Mouse (Mus musculus) MEL (cell line): ENCODE results near the gene Mstn.

Experiments
- CTCF ChIP-seq, 3 experiments: IDR thresholded peaks in 2 of 3; conservative IDR thresholded peaks in 1 of 3; 2 replicates each; pipeline ENCODE4 v1.5.1; 2011 to 2012; ENCODE audit warnings: low read length in 3 of 3, low read depth in 2 of 3, mild to moderate bottlenecking in 2 of 3, improper control_type of control experiment in 1 of 3, inconsistent platforms in 1 of 3, mixed read lengths in 1 of 3, moderate library complexity in 1 of 3; ENCODE audit not compliant: control insufficient read depth in 1 of 3, insufficient read depth in 1 of 3, poor library complexity in 1 of 3, severe bottlenecking in 1 of 3
- POLR2A ChIP-seq, 2 experiments: IDR thresholded peaks; 2 replicates each; pipeline ENCODE4 v1.6.1; 2011 to 2012; ENCODE audit warnings: low read length in 2 of 2, mild to moderate bottlenecking in 2 of 2, control low read depth in 1 of 2, improper control_type of control experiment in 1 of 2, low read depth in 1 of 2, moderate library complexity in 1 of 2; ENCODE audit not compliant: control insufficient read depth in 1 of 2, insufficient read depth in 1 of 2, poor library complexity in 1 of 2

- TF ChIP-seq CTCF (IDR thresholded peaks at IDR 0.05 in 2 of 3, conservative IDR thresholded peaks at IDR 0.05 in 1 of 3; ENCODE audit: control insufficient read depth in 1 of 3, insufficient read depth in 1 of 3, low read depth in 2 of 3, low read length in 3 of 3, poor library complexity in 1 of 3, severe bottlenecking in 1 of 3) (peak in 2 of 3 experiments; percentile 33 to 57; a peak in 3 of 6 replicates), POLR2A (IDR thresholded peaks at IDR 0.05; ENCODE audit: control insufficient read depth in 1 of 2, insufficient read depth in 1 of 2, low read depth in 1 of 2, low read length in 2 of 2, poor library complexity in 1 of 2) (no peak)
These were observed 28.9 kb upstream of the Mstn start for GRCm38 (mm10) chr1:53032550-53032949.
